ENCODE assay signal across 17 mouse cellular contexts in the genomic region with DNA sequence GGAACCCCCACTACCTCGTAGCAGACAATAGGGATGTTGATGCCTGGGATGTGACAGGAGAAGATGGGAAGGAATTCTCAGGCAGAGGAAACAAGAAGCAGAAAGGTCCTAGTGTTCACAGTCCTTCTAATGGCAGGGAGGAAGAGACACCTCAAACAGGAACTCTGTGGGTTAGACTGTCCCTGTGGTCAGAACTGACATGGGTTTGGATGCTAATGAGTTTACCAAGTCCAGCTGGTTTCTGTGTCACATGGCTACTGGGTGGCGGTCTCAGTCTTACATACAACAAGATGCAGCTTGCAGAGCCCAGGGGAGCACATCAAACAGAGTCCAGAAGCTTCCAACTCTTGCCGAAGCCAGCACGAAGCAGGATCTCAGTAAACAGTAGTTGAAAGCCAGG.
"Had no signal": no experiment of that assay in that cellular context is flagged by ENCODE, and none has a peak within 500 bp of the region (broad histone marks: within the 10 kb centered on the region; RNA-seq: fewer than 3 reads in every experiment).

No protein-coding gene starts in this region.

- H3K9me3 ChIP-seq: midbrain, embryonic 10.5 days; midbrain, embryonic 12.5 days; neural tube, embryonic 13.5 days; neural tube, embryonic 15.5 days; stomach, embryonic 15.5 days had no signal

- H3K4me2 ChIP-seq: lung, embryonic 14.5 days; midbrain, embryonic 12.5 days; neural tube, embryonic 13.5 days; neural tube, embryonic 15.5 days; stomach, embryonic 15.5 days had no signal

- H3K4me3 ChIP-seq: midbrain, embryonic 10.5 days; midbrain, embryonic 12.5 days; myocyte; neural tube, embryonic 13.5 days; neural tube, embryonic 15.5 days; stomach, embryonic 15.5 days had no signal

- H3K4me1 ChIP-seq: midbrain, embryonic 10.5 days; midbrain, embryonic 12.5 days; neural tube, embryonic 13.5 days; neural tube, embryonic 15.5 days; stomach, embryonic 15.5 days had no signal

- H3K9ac ChIP-seq: lung, embryonic 14.5 days; midbrain, embryonic 12.5 days; neural tube, embryonic 13.5 days; neural tube, embryonic 15.5 days; stomach, embryonic 15.5 days had no signal

- H3K27me3 ChIP-seq: neural tube, embryonic 13.5 days; stomach, embryonic 15.5 days had no signal

- DNase-seq: lung, adult 18-20 months; lung, embryonic 14.5 days; lung, postnatal 10 days; lung, postnatal 4 days; midbrain, embryonic 14.5 days; right cerebral cortex, postnatal 14 days; thymus, adult 2 months; thymus, postnatal 25 days; thymus, postnatal 4 days had no signal

- H3K36me3 ChIP-seq: midbrain, embryonic 10.5 days; midbrain, embryonic 12.5 days; neural tube, embryonic 13.5 days; neural tube, embryonic 15.5 days; stomach, embryonic 15.5 days had no signal

- H3K27ac ChIP-seq: midbrain, embryonic 10.5 days; midbrain, embryonic 12.5 days; neural tube, embryonic 13.5 days; neural tube, embryonic 15.5 days; stomach, embryonic 15.5 days; stomach, postnatal 0 days had no signal

- ATAC-seq: midbrain, embryonic 16.5 days had no signal
